Mouse (Mus musculus) lung, embryonic 14.5 days (tissue): ENCODE results near the gene Sugt1. TPM values are rescaled to one million over a fixed set of nuclear protein-coding genes. Genes with fewer than 3 reads are reported as not detected.
A peak's percentile ranks its signal among the peaks of the same experiment; 100 is the strongest.

Experiments used
- ATAC-seq: fragments of 200-750 bp; cut with Nextera tagmentation; 2 replicates; pipeline ENCODE4 v1.8.0; 2017; ENCODE audit warnings: mild to moderate bottlenecking, moderate TSS enrichment, moderate library complexity; ENCODE audit not compliant: insufficient read depth
- DNase-seq: peaks from one replicate; pipeline ENCODE4 v3.0.0-alpha.2; 2015
- H3K27ac ChIP-seq: fragments of 300-500 bp; sonication (generic); 2 replicates; pipeline ENCODE4 v1.5.1; 2014; ENCODE audit warnings: low read depth, mild to moderate bottlenecking, moderate library complexity
- H3K27me3 ChIP-seq: fragments of 300-500 bp; sonication (generic); 2 replicates; pipeline ENCODE4 v1.6.1; 2014; ENCODE audit warnings: low read length, control low read depth; ENCODE audit not compliant: insufficient read depth
- H3K36me3 ChIP-seq: fragments of 300-500 bp; sonication (generic); 2 replicates; pipeline ENCODE4 v1.6.1; 2014; ENCODE audit warnings: control low read depth; ENCODE audit not compliant: insufficient read depth
- H3K4me1 ChIP-seq: fragments of 300-500 bp; sonication (generic); 2 replicates; pipeline ENCODE4 v1.6.1; 2014; ENCODE audit warnings: antibody characterized with exemption, control low read depth; ENCODE audit not compliant: insufficient read depth
- H3K4me2 ChIP-seq: fragments of 300-500 bp; sonication (generic); 2 replicates; pipeline ENCODE4 v1.6.1; 2014; ENCODE audit warnings: mild to moderate bottlenecking
- H3K4me3 ChIP-seq: fragments of 300-500 bp; sonication (generic); 2 replicates; pipeline ENCODE4 v1.5.1; 2014; ENCODE audit warnings: low read depth, low read length
- H3K9ac ChIP-seq: fragments of 300-500 bp; sonication (generic); 2 replicates; pipeline ENCODE4 v1.6.1; 2014
- H3K9me3 ChIP-seq: fragments of 300-500 bp; sonication (generic); 2 replicates; pipeline ENCODE4 v1.6.1; 2016; ENCODE audit warnings: low read depth, low read length, control low read depth
- CTCF ChIP-seq: IDR thresholded peaks from 2 replicates; pipeline ENCODE4 v1.5.1; 2016; ENCODE audit warnings: antibody characterized with exemption, low read depth
- WGBS: fragments of 180-500 bp; shearing (Covaris S2); extraction: QIAGEN DNeasy Blood & Tissue Kit; methylation state at CpG from one replicate; pipeline ENCODE4 v1.1.7; 2014; 5-methylcytosine and 5-hydroxymethylcytosine counted together
- polyA plus RNA-seq: library from polyadenylated mRNA; unstranded; fragments of >200 nt; fragmentation: Nextera tagmentation; extraction: Ambion mirVana; gene quantifications from 2 replicates; pipeline ENCODE4 v1.2.1, GENCODE M21; 2014

Gene Sugt1
- polyA plus RNA-seq, 1 experiment from 2014 or later, result 128 TPM

- DNase-seq (no peak), ATAC-seq (no peak)
- Histone ChIP-seq H3K27me3 (no peaks in the 10 kb centered on the region), H3K4me3 (no peak overlapping the region), H3K4me2 (no peak overlapping the region), H3K9me3 (no peaks in the 10 kb centered on the region), H3K4me1 (no peaks in the 10 kb centered on the region), H3K9ac (no peak overlapping the region), H3K27ac (no peak overlapping the region), H3K36me3 (peaks cover 80% of the 10 kb centered on the region)
- no peak for TF ChIP-seq CTCF
- WGBS, result 92% methylated on average over 6 of the region's 6 CpGs
Observed at GRCm38 (mm10) chr14:79606392-79606791, 18.9 kb downstream of the Sugt1 start.

GRCm38 (mm10) chr14:79606867-79607266, 19.4 kb downstream of the Sugt1 start:
- WGBS, result 90% methylated on average over 3 of the region's 3 CpGs

GRCm38 (mm10) chr14:79607352-79607751, 19.9 kb downstream of the Sugt1 start:
- Histone ChIP-seq H3K27ac (no peak overlapping the region), H3K4me1 (no peaks in the 10 kb centered on the region), H3K9me3 (no peaks in the 10 kb centered on the region), H3K9ac (no peak overlapping the region), H3K36me3 (peaks cover 84% of the 10 kb centered on the region), H3K27me3 (no peaks in the 10 kb centered on the region), H3K4me3 (no peak overlapping the region), H3K4me2 (no peak overlapping the region)
- WGBS, result 96% methylated on average over 4 of the region's 4 CpGs
- DNase-seq, result no peak
- no peak for TF ChIP-seq CTCF
- no peak for ATAC-seq

More at GRCm38 (mm10) chr14:79606867-79607266, 19.4 kb downstream of the Sugt1 start:
- Histone ChIP-seq H3K27me3 (no peaks in the 10 kb centered on the region), H3K9ac (no peak overlapping the region), H3K4me3 (no peak overlapping the region), H3K9me3 (no peaks in the 10 kb centered on the region), H3K4me1 (no peaks in the 10 kb centered on the region), H3K36me3 (peaks cover 81% of the 10 kb centered on the region), H3K27ac (no peak overlapping the region), H3K4me2 (no peak overlapping the region)
- no peak for TF ChIP-seq CTCF
- no peak for DNase-seq
- no peak for ATAC-seq

GRCm38 (mm10) chr14:79608286-79608685, 20.8 kb downstream of the Sugt1 start:
- Histone ChIP-seq H3K27ac (no peak overlapping the region), H3K4me1 (no peaks in the 10 kb centered on the region), H3K4me2 (no peak overlapping the region), H3K27me3 (no peaks in the 10 kb centered on the region), H3K9ac (no peak overlapping the region), H3K4me3 (no peak overlapping the region), H3K36me3 (peaks cover 85% of the 10 kb centered on the region), H3K9me3 (no peaks in the 10 kb centered on the region)
- no peak for TF ChIP-seq CTCF
- DNase-seq (no peak), ATAC-seq (no peak)
- 88% methylated on average over 6 of the region's 6 CpGs for WGBS

GRCm38 (mm10) chr14:79617121-79617828, 29.8 kb downstream of the Sugt1 start:
- Histone ChIP-seq H3K9ac (no peak overlapping the region), H3K4me3 (no peak overlapping the region), H3K36me3 (peaks cover 77% of the 10 kb centered on the region), H3K27me3 (no peaks in the 10 kb centered on the region), H3K4me2 (no peak overlapping the region), H3K9me3 (no peaks in the 10 kb centered on the region), H3K27ac (no peak overlapping the region), H3K4me1 (no peaks in the 10 kb centered on the region)
- DNase-seq, result peak; percentile 66
- 83% methylated on average over 8 of the region's 8 CpGs for WGBS
- no peak for ATAC-seq
- TF ChIP-seq CTCF, result peak; percentile 62

GRCm38 (mm10) chr14:79619802-79620201, 32.3 kb downstream of the Sugt1 start:
- Histone ChIP-seq H3K4me1 (no peaks in the 10 kb centered on the region), H3K27ac (no peak overlapping the region), H3K36me3 (peaks cover 68% of the 10 kb centered on the region), H3K9ac (no peak overlapping the region), H3K27me3 (no peaks in the 10 kb centered on the region), H3K4me3 (no peak overlapping the region), H3K9me3 (no peaks in the 10 kb centered on the region), H3K4me2 (no peak overlapping the region)
- ATAC-seq, result no peak
- no peak for DNase-seq
- TF ChIP-seq CTCF, result no peak
- WGBS, result 92% methylated on average over 7 of the region's 7 CpGs

GRCm38 (mm10) chr14:79621143-79621542, 33.7 kb downstream of the Sugt1 start:
- no peak for ATAC-seq
- H3K4me2 ChIP-seq, result no peak overlapping the region
- H3K4me1 ChIP-seq, result no peaks in the 10 kb centered on the region
- peaks cover 72% of the 10 kb centered on the region for H3K36me3 ChIP-seq
- no peak for TF ChIP-seq CTCF
- WGBS, result 38% methylated on average over 3 of the region's 3 CpGs
- H3K9me3 ChIP-seq, result no peaks in the 10 kb centered on the region
- no peak overlapping the region for H3K4me3 ChIP-seq
- H3K27ac ChIP-seq, result no peak overlapping the region
- no peak overlapping the region for H3K9ac ChIP-seq
- DNase-seq, result no peak
- no peaks in the 10 kb centered on the region for H3K27me3 ChIP-seq
